Mouse (Mus musculus) erythroblast, embryonic 14.5 days (primary cell): ENCODE data around the gene A630001G21Rik.

Source experiments
- GATA1 ChIP-seq: IDR thresholded peaks from 2 replicates; pipeline ENCODE4 v1.6.1; 2012; ENCODE audit warnings: low read length, inconsistent platforms, mixed read lengths
- TAL1 ChIP-seq: IDR thresholded peaks from 3 replicates; pipeline ENCODE4 v1.6.1; 2012; ENCODE audit warnings: low read length, inconsistent platforms, mixed read lengths

- TF ChIP-seq GATA1 (no peak), TAL1 (no peak)
These were observed 82.8 kb downstream of the A630001G21Rik start for GRCm38 (mm10) chr1:85695646-85696045.
